Mouse (Mus musculus) forebrain, embryonic 12.5 days (tissue): ENCODE results near the gene Thada. TPM values are rescaled to one million over a fixed set of nuclear protein-coding genes. Genes with fewer than 3 reads are reported as not detected.

Experiments used
- ATAC-seq: fragments of 200-750 bp; cut with Nextera tagmentation; 2 replicates; pipeline ENCODE4 v1.8.0; 2017; ENCODE audit warnings: moderate TSS enrichment; ENCODE audit not compliant: low FRiP score
- H3K27ac ChIP-seq: fragments of 300-500 bp; sonication (generic); 2 replicates; pipeline ENCODE4 v1.5.1; 2016; ENCODE audit warnings: mild to moderate bottlenecking
- H3K27me3 ChIP-seq: fragments of 300-500 bp; sonication (generic); 2 replicates; pipeline ENCODE4 v1.6.1; 2016; ENCODE audit warnings: mild to moderate bottlenecking
- H3K36me3 ChIP-seq: fragments of 300-500 bp; sonication (generic); replicated peaks from 2 replicates; pipeline ENCODE4 v1.6.1; 2016; ENCODE audit warnings: mild to moderate bottlenecking
- H3K4me1 ChIP-seq: fragments of 300-500 bp; sonication (generic); 2 replicates; pipeline ENCODE4 v1.6.1; 2016
- H3K4me2 ChIP-seq: fragments of 300-500 bp; sonication (generic); 2 replicates; pipeline ENCODE4 v1.6.1; 2016; ENCODE audit warnings: mild to moderate bottlenecking, moderate library complexity
- H3K4me3 ChIP-seq: fragments of 300-500 bp; sonication (generic); replicated peaks from 2 replicates; pipeline ENCODE4 v1.5.1; 2016; ENCODE audit warnings: mild to moderate bottlenecking
- H3K9ac ChIP-seq: fragments of 300-500 bp; sonication (generic); 2 replicates; pipeline ENCODE4 v1.6.1; 2016; ENCODE audit warnings: mild to moderate bottlenecking
- H3K9me3 ChIP-seq: fragments of 300-500 bp; sonication (generic); 2 replicates; pipeline ENCODE4 v1.6.1; 2016
- WGBS: fragments of 180-500 bp; shearing (Covaris S2); methylation state at CpG from one replicate; pipeline ENCODE4 v1.1.7; 2016; 5-methylcytosine and 5-hydroxymethylcytosine counted together
- polyA plus RNA-seq: library from polyadenylated mRNA; unstranded; fragments of >200 nt; fragmentation: Nextera tagmentation; extraction: Ambion mirVana; gene quantifications from 2 replicates; pipeline ENCODE4 v1.2.1, GENCODE M21; 2016

Gene Thada
- polyA plus RNA-seq, 1 experiment from 2014 or later = 11.8 TPM

GRCm38 (mm10) chr17:84206239-84206638, 259.8 kb downstream of the Thada start:
- Histone ChIP-seq H3K4me1 (peaks cover 5% of the 10 kb centered on the region), H3K27ac (no peak overlapping the region), H3K27me3 (no peaks in the 10 kb centered on the region), H3K4me2 (no peak overlapping the region), H3K4me3 (no peak overlapping the region), H3K9me3 (no peaks in the 10 kb centered on the region), H3K36me3 (peaks cover under 1% of the 10 kb centered on the region; the same call in 1 of the 2 replicates), H3K9ac (no peak overlapping the region)
- 82% methylated on average over 3 of the region's 3 CpGs for WGBS
- no peak for ATAC-seq

GRCm38 (mm10) chr17:84204962-84205361, 261.0 kb downstream of the Thada start:
- peaks cover 5% of the 10 kb centered on the region; the same call in 1 of the 2 replicates for H3K36me3 ChIP-seq
- no peak overlapping the region for H3K9ac ChIP-seq
- no peaks in the 10 kb centered on the region for H3K9me3 ChIP-seq
- no peak overlapping the region for H3K4me2 ChIP-seq
- no peak for ATAC-seq
- 84% methylated on average over 5 of the region's 5 CpGs for WGBS
- no peaks in the 10 kb centered on the region for H3K27me3 ChIP-seq
- H3K27ac ChIP-seq = no peak overlapping the region
- H3K4me1 ChIP-seq = peaks cover 5% of the 10 kb centered on the region
- H3K4me3 ChIP-seq = no peak overlapping the region

DNA sequence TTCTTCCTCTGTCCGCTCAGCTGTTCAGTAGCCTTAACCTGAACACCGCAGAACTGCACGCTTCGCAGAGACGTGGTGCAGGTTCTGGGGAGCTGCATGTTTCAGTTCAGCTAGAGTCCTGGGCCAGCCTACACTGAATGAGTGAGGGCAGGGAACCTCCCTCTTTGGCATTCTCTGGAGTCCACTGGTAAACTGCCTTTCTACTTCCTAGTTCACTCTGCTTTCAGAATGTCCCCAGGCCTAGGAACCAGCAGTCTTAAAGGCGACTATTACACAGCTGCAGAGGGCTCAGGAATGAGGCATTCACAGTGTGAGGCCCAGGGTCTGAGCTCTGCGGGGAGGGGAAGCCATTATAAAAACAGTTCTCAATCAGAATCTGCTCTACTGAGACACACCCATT, 262.7 kb downstream of the Thada start:
- Histone ChIP-seq H3K36me3 (peaks cover 5% of the 10 kb centered on the region; the same call in 1 of the 2 replicates), H3K9ac (no peak overlapping the region), H3K4me2 (no peak overlapping the region), H3K4me3 (no peak overlapping the region), H3K27ac (0 out of 2 replicates have a peak overlapping the region, but pooled peaks have one; percentile 31), H3K4me1 (peaks cover 5% of the 10 kb centered on the region), H3K27me3 (no peaks in the 10 kb centered on the region), H3K9me3 (no peaks in the 10 kb centered on the region)
- 62% methylated on average over 7 of the region's 7 CpGs for WGBS
- ATAC-seq = no peak

DNA sequence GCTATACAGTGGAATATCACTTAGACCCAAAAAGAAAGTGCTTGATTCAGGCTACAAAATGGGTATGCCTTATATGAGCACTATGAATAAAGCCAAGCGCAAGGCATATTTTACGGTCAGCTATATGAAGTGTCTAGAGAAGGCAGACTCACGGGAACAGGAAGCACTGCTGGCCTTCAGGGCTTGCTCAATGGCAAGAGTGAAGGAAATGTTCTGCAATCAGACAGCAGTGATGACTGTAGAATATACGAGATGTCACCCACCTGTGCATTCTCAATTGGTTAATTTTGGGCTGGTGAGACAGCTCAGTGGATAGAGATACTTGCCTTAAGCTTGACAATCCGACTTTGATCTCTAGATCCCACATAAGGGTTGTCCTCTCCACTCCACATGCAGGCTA, 264.8 kb downstream of the Thada start:
- no peak overlapping the region for H3K9ac ChIP-seq
- ATAC-seq = no peak
- H3K36me3 ChIP-seq = peaks cover 5% of the 10 kb centered on the region; the same call in 1 of the 2 replicates
- H3K27ac ChIP-seq = no peak overlapping the region
- H3K4me3 ChIP-seq = no peak overlapping the region
- 95% methylated on average over 5 of the region's 5 CpGs for WGBS
- H3K4me1 ChIP-seq = peaks cover 5% of the 10 kb centered on the region
- no peaks in the 10 kb centered on the region for H3K27me3 ChIP-seq
- H3K4me2 ChIP-seq = no peak overlapping the region
- H3K9me3 ChIP-seq = no peaks in the 10 kb centered on the region

GRCm38 (mm10) chr17:84197912-84198344, 268.1 kb downstream of the Thada start:
- ATAC-seq = no peak
- Histone ChIP-seq H3K27me3 (no peaks in the 10 kb centered on the region), H3K9ac (no peak overlapping the region), H3K4me1 (no peaks in the 10 kb centered on the region; the same call in 1 of the 2 replicates), H3K4me2 (no peak overlapping the region), H3K27ac (no peak overlapping the region), H3K36me3 (0 out of 2 replicates have a peak, but pooled peaks cover 5% of the 10 kb centered on the region), H3K4me3 (no peak overlapping the region), H3K9me3 (no peaks in the 10 kb centered on the region)
- WGBS = 77% methylated on average over 4 of the region's 4 CpGs

GRCm38 (mm10) chr17:84196329-84196728, 269.7 kb downstream of the Thada start:
- Histone ChIP-seq H3K9ac (no peak overlapping the region), H3K36me3 (peaks cover 17% of the 10 kb centered on the region), H3K4me1 (no peaks in the 10 kb centered on the region), H3K4me3 (no peak overlapping the region), H3K4me2 (no peak overlapping the region), H3K9me3 (no peaks in the 10 kb centered on the region), H3K27me3 (no peaks in the 10 kb centered on the region), H3K27ac (no peak overlapping the region)
- ATAC-seq = no peak

DNA sequence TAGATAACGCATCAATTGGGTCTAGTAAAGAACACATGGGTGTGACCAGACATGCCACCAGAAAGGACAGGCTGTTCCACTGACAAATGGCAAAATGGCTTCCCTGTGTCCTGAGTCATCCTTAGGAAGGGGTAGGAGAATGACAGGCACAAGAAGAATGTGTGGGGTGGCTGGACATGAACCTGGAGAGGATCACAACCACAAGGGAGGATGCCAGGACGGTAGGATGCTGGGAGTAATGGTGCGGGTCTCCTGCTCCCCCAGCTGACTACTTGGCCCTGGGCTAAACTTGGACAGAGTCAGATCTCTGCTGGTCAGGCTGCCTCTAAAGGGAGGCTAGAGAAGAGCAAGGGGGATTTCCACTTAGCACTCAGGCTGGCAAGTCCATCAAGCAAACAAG, 270.2 kb downstream of the Thada start:
- H3K27me3 ChIP-seq = no peaks in the 10 kb centered on the region
- no peaks in the 10 kb centered on the region for H3K9me3 ChIP-seq
- H3K36me3 ChIP-seq = peaks cover 15% of the 10 kb centered on the region
- no peak overlapping the region for H3K9ac ChIP-seq
- H3K4me3 ChIP-seq = no peak overlapping the region
- no peak overlapping the region for H3K27ac ChIP-seq
- WGBS = 89% methylated on average over 3 of the region's 3 CpGs
- H3K4me2 ChIP-seq = no peak overlapping the region
- no peak for ATAC-seq
- H3K4me1 ChIP-seq = no peaks in the 10 kb centered on the region

- H3K9ac ChIP-seq = no peak overlapping the region
- no peak for ATAC-seq
- H3K4me3 ChIP-seq = no peak overlapping the region
- H3K9me3 ChIP-seq = no peaks in the 10 kb centered on the region
- H3K27ac ChIP-seq = no peak overlapping the region
- peaks cover 12% of the 10 kb centered on the region for H3K36me3 ChIP-seq
- H3K4me1 ChIP-seq = no peaks in the 10 kb centered on the region
- WGBS = 62% methylated on average over 4 of the region's 4 CpGs
- no peak overlapping the region for H3K4me2 ChIP-seq
- H3K27me3 ChIP-seq = no peaks in the 10 kb centered on the region
Measured at GRCm38 (mm10) chr17:84195003-84195395, 271.0 kb downstream of the Thada start.

DNA sequence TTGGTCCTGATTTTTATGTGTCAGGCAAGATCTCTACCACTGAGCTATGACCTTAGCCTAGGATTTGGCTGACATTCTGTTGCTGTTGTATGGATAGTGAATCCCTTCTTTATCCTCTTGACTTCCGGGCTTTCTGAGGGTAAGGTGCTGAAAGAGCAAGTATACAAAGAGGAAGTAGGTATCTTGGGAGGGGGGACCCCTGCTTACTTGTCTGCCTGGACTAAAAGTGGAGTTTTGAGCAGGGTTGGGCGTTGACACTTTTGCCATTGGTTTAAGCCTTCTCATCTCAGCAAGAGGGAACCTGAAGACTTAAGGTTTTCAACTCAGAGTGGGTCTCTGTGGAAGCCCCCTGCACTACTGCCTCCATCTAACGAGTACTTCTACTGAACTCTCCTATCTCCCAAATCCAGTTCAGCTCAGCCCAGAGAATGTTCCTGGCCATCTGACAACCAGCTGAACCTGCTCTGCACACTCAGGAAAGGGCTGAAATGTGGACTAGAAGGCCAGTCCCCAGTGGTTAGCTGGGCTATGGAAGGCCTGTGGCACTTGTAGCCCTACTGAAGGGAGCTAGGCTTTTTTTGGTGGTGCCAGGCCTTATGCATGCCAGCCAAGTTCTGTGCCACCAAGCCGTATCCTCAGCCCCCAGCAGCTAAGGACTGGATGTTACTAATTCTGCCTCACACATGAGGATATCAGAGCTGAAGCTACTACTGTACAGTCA, 271.6 kb downstream of the Thada start:
- no peak for ATAC-seq
- H3K9ac ChIP-seq = no peak overlapping the region
- peaks cover under 1% of the 10 kb centered on the region; the same call in 1 of the 2 replicates for H3K4me1 ChIP-seq
- WGBS = 82% methylated on average over 4 of the region's 4 CpGs
- H3K36me3 ChIP-seq = peaks cover 12% of the 10 kb centered on the region
- H3K9me3 ChIP-seq = no peaks in the 10 kb centered on the region
- H3K27me3 ChIP-seq = no peaks in the 10 kb centered on the region
- no peak overlapping the region for H3K4me3 ChIP-seq
- no peak overlapping the region for H3K27ac ChIP-seq
- no peak overlapping the region for H3K4me2 ChIP-seq

DNA sequence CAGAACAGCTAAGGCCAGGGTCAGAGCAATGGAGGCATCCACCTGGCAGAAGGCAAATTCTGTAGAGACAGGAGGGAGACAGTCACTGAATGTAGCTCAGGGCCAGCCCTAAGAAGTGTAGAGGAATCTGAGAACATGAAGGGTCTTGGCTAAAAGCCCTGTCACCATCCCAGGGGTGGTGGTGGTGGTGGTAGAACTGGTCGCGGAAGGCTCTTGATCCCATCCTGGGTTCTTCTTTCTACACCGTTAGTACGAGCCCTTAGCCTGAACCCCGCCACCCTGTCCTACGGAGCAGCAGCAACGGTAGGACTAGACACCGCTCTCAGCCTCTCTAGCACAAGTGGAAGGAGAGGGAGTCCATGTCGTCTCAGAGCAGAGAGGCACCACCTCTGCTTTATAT, 272.6 kb downstream of the Thada start:
- Histone ChIP-seq H3K4me3 (no peak overlapping the region), H3K4me1 (peaks cover 11% of the 10 kb centered on the region), H3K36me3 (peaks cover 12% of the 10 kb centered on the region), H3K27ac (no peak overlapping the region), H3K4me2 (no peak overlapping the region), H3K9me3 (no peaks in the 10 kb centered on the region), H3K27me3 (no peaks in the 10 kb centered on the region), H3K9ac (no peak overlapping the region)
- 92% methylated on average over 9 of the region's 9 CpGs for WGBS
- no peak for ATAC-seq

DNA sequence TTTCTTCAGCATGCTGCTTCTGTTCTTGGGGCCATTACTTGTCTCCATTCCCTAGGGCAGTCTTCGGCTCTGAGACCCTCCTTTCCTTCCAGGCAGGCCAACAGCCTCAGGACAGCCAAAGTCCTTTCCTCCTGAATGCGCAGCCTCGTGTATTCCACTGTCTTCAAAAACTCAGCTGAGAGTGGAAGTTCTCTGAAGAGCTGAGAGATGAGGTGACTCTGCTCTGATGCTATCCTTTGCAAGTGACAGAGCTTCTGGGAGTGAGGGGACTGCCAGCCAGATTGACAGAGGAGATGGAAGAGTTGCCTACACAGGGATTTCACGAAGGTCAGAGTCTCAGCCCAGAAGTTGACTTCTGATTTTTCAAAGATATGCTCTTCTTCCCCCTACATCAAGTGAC, 274.1 kb downstream of the Thada start:
- Histone ChIP-seq H3K4me1 (peaks cover 14% of the 10 kb centered on the region), H3K9me3 (no peaks in the 10 kb centered on the region), H3K27ac (no peak overlapping the region), H3K4me2 (no peak overlapping the region), H3K9ac (no peak overlapping the region), H3K27me3 (no peaks in the 10 kb centered on the region), H3K4me3 (no peak overlapping the region), H3K36me3 (peaks cover 12% of the 10 kb centered on the region)
- 91% methylated on average over 4 of the region's 4 CpGs for WGBS
- ATAC-seq = no peak

DNA sequence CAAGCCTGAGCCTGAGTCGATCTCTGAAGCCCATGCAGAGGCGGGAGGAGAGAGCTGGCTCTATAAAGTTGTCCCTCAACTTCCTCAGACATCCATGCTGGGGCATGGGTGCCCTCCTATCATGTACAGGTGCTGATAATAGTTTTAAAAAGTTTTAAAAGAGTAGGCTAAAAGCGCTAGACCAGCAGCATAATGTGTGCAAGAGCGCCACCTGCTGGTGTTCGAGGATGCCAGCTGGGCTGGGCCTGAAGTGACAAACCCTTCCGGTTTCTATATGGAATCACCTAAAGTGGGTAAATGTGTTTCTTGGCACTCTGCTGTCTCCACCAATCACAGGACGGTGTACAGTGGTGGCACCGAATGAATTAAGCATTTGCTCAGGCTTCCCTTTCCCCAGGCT, 275.1 kb downstream of the Thada start:
- peaks cover 18% of the 10 kb centered on the region for H3K36me3 ChIP-seq
- peaks cover 5% of the 10 kb centered on the region; the same call in 1 of the 2 replicates for H3K27me3 ChIP-seq
- H3K4me3 ChIP-seq = no peak overlapping the region
- no peaks in the 10 kb centered on the region for H3K9me3 ChIP-seq
- no peak for ATAC-seq
- WGBS = 29% methylated on average over 8 of the region's 8 CpGs
- H3K27ac ChIP-seq = no peak overlapping the region
- H3K4me1 ChIP-seq = peaks cover 25% of the 10 kb centered on the region
- H3K9ac ChIP-seq = no peak overlapping the region
- H3K4me2 ChIP-seq = no peak overlapping the region
